Mouse (Mus musculus) heart, adult 2 months (tissue): ENCODE measurements around the gene Kank1. TPM values are rescaled to one million over a fixed set of nuclear protein-coding genes. Genes with fewer than 3 reads are reported as not detected.

Source experiments
- DNase-seq, 2 experiments: peaks; one replicate each; pipeline ENCODE4 v3.0.0; 2021
- H3K27ac ChIP-seq: fragments of 200-600 bp; 2 replicates; pipeline ENCODE4 v1.8.1; 2022
- H3K27me3 ChIP-seq: fragments of 200-500 bp; 2 replicates; pipeline ENCODE4 v1.6.1; 2012; ENCODE audit warnings: mild to moderate bottlenecking, low read length, inconsistent platforms, mixed read lengths; ENCODE audit not compliant: control insufficient read depth, insufficient read depth
- H3K36me3 ChIP-seq: fragments of 200-500 bp; 2 replicates; pipeline ENCODE4 v1.6.1; 2012; ENCODE audit warnings: low read length, inconsistent platforms; ENCODE audit not compliant: control insufficient read depth, insufficient read depth
- H3K4me1 ChIP-seq: fragments of 200-500 bp; 2 replicates; pipeline ENCODE4 v1.6.1; 2011; ENCODE audit warnings: low read length; ENCODE audit not compliant: control insufficient read depth, insufficient read depth
- H3K4me3 ChIP-seq: fragments of 200-600 bp; 2 replicates; pipeline ENCODE4 v1.8.1; 2022
- H3K79me2 ChIP-seq: fragments of 200-500 bp; replicated peaks from 2 replicates; pipeline ENCODE4 v1.6.1; 2012; ENCODE audit warnings: mild to moderate bottlenecking, inconsistent platforms, low read length, moderate library complexity, mixed read lengths; ENCODE audit not compliant: control insufficient read depth, insufficient read depth
- H3K9ac ChIP-seq: fragments of 200-500 bp; 2 replicates; pipeline ENCODE4 v1.6.1; 2012; ENCODE audit warnings: low read depth, mild to moderate bottlenecking, control low read depth, inconsistent platforms, low read length, mixed read lengths
- CTCF ChIP-seq: fragments of 200-600 bp; IDR thresholded peaks from 2 replicates; pipeline ENCODE4 v1.8.1; 2022; ENCODE audit warnings: antibody characterized with exemption, mild to moderate bottlenecking, moderate library complexity
- EP300 ChIP-seq: fragments of 200-500 bp; IDR thresholded peaks from 2 replicates; pipeline ENCODE4 v1.6.1; 2011; ENCODE audit warnings: low read depth, low read length, control low read depth; ENCODE audit not compliant: insufficient read depth
- POLR2A ChIP-seq: fragments of 200-500 bp; IDR thresholded peaks from 2 replicates; pipeline ENCODE4 v1.6.1; 2011; ENCODE audit warnings: mild to moderate bottlenecking, low read depth, low read length, control low read depth; ENCODE audit not compliant: insufficient read depth
- WGBS: fragments of 180-500 bp; shearing (Covaris S2); methylation state at CpG from one replicate; pipeline ENCODE4 v1.1.7; 2018; 5-methylcytosine and 5-hydroxymethylcytosine counted together
- intact Hi-C: fragments of 180-260 bp; cut with DNase I; formaldehyde crosslinking; loops from one replicate; pipeline ENCODE4 v1.15.1; 2025
- polyA plus RNA-seq: library from polyadenylated mRNA; depleted of rRNA; stranded (reverse); fragments of >200 nt; gene quantifications from 2 replicates; pipeline ENCODE4 v1.2.3, GENCODE M21; 2012
- total RNA-seq, 2 experiments: library from RNA; stranded (reverse); gene quantifications; 2 replicates each; pipeline ENCODE4 v1.2.3; 2021

The Kank1 gene
- total and polyA plus RNA-seq, 3 experiments, result 37.2 to 43.9 (median 37.3) TPM

DNA sequence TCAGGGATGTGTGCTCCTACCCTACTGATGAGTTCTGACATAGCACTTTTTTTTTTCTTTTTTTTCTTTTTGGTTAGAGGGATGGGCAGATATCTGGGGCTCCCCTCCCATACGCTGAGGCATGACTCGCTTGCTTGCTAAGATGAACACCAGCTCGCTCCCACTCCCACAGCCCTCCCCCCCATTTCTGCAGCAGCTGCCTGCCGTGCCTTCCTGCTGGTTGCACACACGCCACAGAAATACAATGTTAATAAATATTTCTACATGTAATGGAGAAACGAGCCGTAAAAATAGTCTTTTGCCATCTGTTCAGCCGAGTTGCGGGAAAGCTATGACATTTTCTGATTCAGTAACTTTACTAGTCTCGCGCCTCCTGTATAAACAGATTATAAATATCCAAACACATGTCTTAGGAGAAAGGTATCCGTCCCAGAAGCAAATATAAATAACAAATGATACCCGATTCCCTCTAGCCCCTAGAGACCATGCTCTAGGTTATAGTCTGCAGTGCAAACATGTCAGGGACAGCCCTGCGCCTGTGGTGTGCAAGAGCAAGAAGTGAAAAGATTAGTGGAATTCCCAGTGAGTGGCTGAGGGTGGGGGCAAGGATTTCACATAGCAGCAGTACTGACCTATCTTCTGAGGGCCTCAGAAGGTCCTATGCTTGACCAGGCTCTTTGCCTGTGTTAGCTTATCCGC is 114.6 kb downstream of the Kank1 start:
- 75% methylated on average over 15 of the region's 15 CpGs for WGBS
- no peak overlapping the region for H3K4me3 ChIP-seq

DNA sequence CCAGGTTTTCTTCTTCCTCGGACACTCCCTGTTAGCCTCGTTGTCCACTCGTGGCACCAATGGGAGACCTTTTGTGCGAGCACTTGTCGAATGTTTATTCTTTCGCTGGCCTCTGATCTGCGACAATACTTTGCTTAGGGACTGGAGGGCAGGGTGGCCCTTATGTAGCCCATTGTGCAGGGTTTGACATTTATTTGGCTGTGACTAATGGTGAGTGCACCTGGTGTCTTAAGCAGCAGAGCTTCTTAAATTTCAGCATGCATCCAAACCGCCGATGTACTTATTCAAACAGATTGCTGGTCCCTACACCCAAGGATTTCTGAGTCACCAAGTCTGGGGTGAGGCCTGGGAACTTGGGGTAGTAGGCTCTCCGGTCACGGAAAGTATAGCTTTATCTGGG is 120.3 kb downstream of the Kank1 start:
- DNase-seq, result no peak
- Histone ChIP-seq H3K4me1 (peaks cover 10% of the 10 kb centered on the region), H3K4me3 (no peak overlapping the region), H3K27me3 (no peaks in the 10 kb centered on the region), H3K9ac (no peak overlapping the region), H3K79me2 (no peaks in the 10 kb centered on the region), H3K36me3 (no peaks in the 10 kb centered on the region), H3K27ac (no peak overlapping the region)
- intact Hi-C loops, result no loop called here
- 89% methylated on average over 11 of the region's 11 CpGs for WGBS
- TF ChIP-seq POLR2A, result no peak
- no peak for TF ChIP-seq EP300
- no peak for TF ChIP-seq CTCF

More for the DNA sequence above, 114.6 kb downstream of the Kank1 start:
- H3K27ac ChIP-seq, result no peak overlapping the region
- no peaks in the 10 kb centered on the region for H3K79me2 ChIP-seq
- intact Hi-C loops, result no loop called here
- DNase-seq, result no peak
- TF ChIP-seq EP300 (no peak), CTCF (no peak)
- H3K4me1 ChIP-seq, result no peaks in the 10 kb centered on the region; the same call in 1 of the 2 replicates
- H3K27me3 ChIP-seq, result no peaks in the 10 kb centered on the region
- H3K9ac ChIP-seq, result no peak overlapping the region
- no peaks in the 10 kb centered on the region for H3K36me3 ChIP-seq

DNA sequence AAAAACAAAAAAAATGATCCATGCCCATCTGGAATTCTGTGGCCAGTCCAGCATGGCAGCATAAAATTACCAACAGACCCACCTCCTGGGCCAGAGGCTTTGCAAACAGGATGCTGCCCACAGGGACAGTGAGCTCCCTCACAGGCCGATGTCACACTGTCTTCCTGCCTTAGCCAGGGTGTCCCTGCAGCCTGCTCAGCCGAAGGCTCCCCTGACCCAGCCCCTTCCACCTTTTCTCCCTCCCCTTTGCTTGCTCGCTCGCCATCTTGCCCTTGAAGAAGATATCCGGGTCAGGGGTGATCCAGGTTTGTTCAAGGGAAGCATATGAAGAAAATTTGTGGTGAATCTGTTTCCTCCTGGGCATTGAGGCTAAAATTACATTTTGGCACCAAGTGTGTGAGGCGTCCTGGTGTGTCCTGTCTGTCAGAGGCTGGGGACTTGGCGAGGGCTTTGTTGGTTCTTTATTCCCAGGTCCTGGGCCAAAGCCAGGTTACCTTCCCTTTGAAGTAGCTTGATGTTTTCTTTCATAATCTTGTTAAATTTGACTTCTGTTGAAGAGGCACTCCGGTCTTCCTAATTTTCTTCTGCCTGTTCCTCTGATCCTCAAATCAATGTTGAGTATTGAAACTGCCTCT is 121.8 kb downstream of the Kank1 start:
- DNase-seq, result no peak
- H3K27ac ChIP-seq, result peak overlapping the region; percentile 17; the same call in 1 of the 2 replicates
- no peaks in the 10 kb centered on the region for H3K36me3 ChIP-seq
- no peaks in the 10 kb centered on the region for H3K27me3 ChIP-seq
- no peaks in the 10 kb centered on the region for H3K79me2 ChIP-seq
- intact Hi-C loops, result no loop called here
- no peak for TF ChIP-seq POLR2A
- TF ChIP-seq CTCF, result no peak
- TF ChIP-seq EP300, result no peak
- H3K4me3 ChIP-seq, result no peak overlapping the region
- WGBS, result 32% methylated on average over 8 of the region's 8 CpGs
- peaks cover 12% of the 10 kb centered on the region for H3K4me1 ChIP-seq
- no peak overlapping the region for H3K9ac ChIP-seq

DNA sequence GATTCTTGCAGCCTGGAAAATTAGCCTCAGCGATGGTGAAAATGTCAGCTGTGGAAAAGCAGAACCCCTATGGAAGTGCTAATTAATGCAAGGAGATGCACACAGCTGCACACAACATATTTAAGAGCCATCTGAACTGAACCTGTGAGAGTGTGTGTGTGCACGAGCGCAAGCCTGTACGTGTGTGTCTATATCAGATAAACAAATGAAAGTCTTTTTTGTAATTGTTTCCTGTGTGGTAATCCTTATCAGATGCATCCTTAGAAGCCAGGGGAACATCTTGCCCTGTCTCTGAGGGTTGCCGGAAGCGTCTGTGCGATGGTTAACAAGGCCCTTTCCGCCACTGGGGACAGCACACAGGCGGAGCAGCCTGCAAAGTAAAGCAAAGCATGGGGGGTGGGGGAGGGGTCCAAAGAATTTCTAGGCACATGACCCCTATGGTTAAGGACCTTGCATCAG is 123.8 kb downstream of the Kank1 start:
- TF ChIP-seq POLR2A, result no peak
- no peak for TF ChIP-seq CTCF
- no peak for TF ChIP-seq EP300
- Histone ChIP-seq H3K27me3 (no peaks in the 10 kb centered on the region), H3K4me3 (no peak overlapping the region), H3K27ac (no peak overlapping the region), H3K36me3 (no peaks in the 10 kb centered on the region), H3K79me2 (no peaks in the 10 kb centered on the region), H3K9ac (no peak overlapping the region), H3K4me1 (peaks cover 12% of the 10 kb centered on the region)
- intact Hi-C loops, result no loop called here
- no peak for DNase-seq
- 37% methylated on average over 9 of the region's 9 CpGs for WGBS

DNA sequence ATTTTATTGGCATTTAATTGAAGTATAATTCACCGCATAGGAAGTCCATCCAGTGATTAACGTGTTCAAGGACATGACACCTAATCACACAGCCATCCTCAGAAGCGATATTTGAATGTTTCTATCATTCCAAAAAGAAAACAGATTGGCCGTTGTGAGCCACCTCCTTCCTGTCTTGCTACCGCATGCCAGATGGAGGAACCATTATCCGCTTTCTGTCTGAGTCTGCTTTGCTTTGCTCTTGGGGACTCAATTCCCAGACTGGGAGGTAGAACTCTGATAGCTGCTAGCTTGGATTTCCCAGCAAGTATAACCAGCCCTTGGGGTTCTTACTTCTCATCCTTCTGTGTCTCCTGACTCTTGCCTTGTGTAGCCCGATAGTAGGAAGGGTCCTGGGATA is 125.2 kb downstream of the Kank1 start:
- no peak for TF ChIP-seq POLR2A
- no peak for TF ChIP-seq CTCF
- TF ChIP-seq EP300, result no peak
- Histone ChIP-seq H3K27ac (no peak overlapping the region; the same call in 1 of the 2 replicates), H3K4me3 (no peak overlapping the region), H3K27me3 (no peaks in the 10 kb centered on the region), H3K4me1 (peaks cover 14% of the 10 kb centered on the region), H3K79me2 (no peaks in the 10 kb centered on the region), H3K36me3 (no peaks in the 10 kb centered on the region), H3K9ac (no peak overlapping the region)
- intact Hi-C loops, result no loop called here
- DNase-seq, result no peak
- 35% methylated on average over 7 of the region's 7 CpGs for WGBS

DNA sequence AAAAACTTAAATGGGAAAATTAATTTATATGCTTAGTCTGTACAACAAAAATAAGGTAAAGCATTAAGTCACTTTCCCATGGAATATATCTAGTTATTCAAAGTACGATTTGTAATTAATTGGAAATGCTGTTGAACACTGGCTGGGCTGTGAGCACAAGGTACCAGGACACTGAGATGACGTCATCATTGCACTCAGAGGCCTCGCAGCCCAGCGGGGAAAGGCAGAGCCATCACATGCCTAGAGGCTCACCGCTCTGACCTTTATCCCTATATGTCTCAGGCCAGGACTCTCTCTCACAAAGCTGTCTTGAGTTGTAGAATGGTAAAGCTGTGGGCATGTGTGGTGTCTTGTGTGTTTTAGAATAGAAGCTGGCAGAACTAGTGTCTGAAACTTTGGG is 128.9 kb downstream of the Kank1 start:
- Histone ChIP-seq H3K4me3 (no peak overlapping the region), H3K79me2 (no peaks in the 10 kb centered on the region), H3K27me3 (no peaks in the 10 kb centered on the region), H3K36me3 (no peaks in the 10 kb centered on the region), H3K4me1 (peaks cover 10% of the 10 kb centered on the region), H3K9ac (no peak overlapping the region), H3K27ac (no peak overlapping the region)
- WGBS, result 76% methylated on average over 5 of the region's 5 CpGs
- intact Hi-C loops, result no loop called here
- TF ChIP-seq CTCF (no peak), POLR2A (no peak), EP300 (no peak)
- no peak for DNase-seq
